Mouse (Mus musculus) CH12.LX (cell line): ENCODE measurements around the gene Sptb. TPM values are rescaled to one million over a fixed set of nuclear protein-coding genes. Genes with fewer than 3 reads are reported as not detected.

Experiments used
- DNase-seq: peaks from one replicate; pipeline ENCODE4 v3.0.0-alpha.2; 2013; ENCODE audit errors: extremely low read depth
- H3K27ac ChIP-seq: 2 replicates; pipeline ENCODE4 v1.5.1; 2012; ENCODE audit warnings: low read depth, mild to moderate bottlenecking, control low read depth, moderate library complexity; ENCODE audit not compliant: insufficient read depth
- H3K27me3 ChIP-seq: replicated peaks from 2 replicates; pipeline ENCODE3; 2012; ENCODE audit warnings: inconsistent platforms
- H3K36me3 ChIP-seq, 2 experiments: replicated peaks in 1 of 2; 2 replicates each; pipeline versions ENCODE3 to v1.6.1; 2012; ENCODE audit warnings: inconsistent platforms in 1 of 2, low read length in 1 of 2, mild to moderate bottlenecking in 1 of 2, mixed read lengths in 1 of 2, moderate library complexity in 1 of 2; ENCODE audit not compliant: control insufficient read depth in 1 of 2, insufficient read depth in 1 of 2
- H3K4me1 ChIP-seq, 2 experiments: 2 replicates each; pipeline ENCODE4 v1.6.1; 2012; ENCODE audit warnings: inconsistent platforms in 1 of 2, moderate library complexity in 1 of 2; ENCODE audit not compliant: insufficient read depth in 2 of 2, control insufficient read depth in 1 of 2
- H3K4me2 ChIP-seq: 2 replicates; pipeline ENCODE4 v1.6.1; 2012; ENCODE audit warnings: low read depth, mild to moderate bottlenecking, control low read depth; ENCODE audit not compliant: poor library complexity, insufficient read depth, severe bottlenecking
- H3K4me3 ChIP-seq, 3 experiments: fragments of 150-350 bp in 1 of 3; sonication (generic) in 1 of 3; replicated peaks in 1 of 3; 2 replicates each; pipeline versions ENCODE3 to v1.5.1; 2011 to 2012; ENCODE audit warnings: low read depth in 2 of 3, low read length in 2 of 3, mild to moderate bottlenecking in 2 of 3, moderate library complexity in 2 of 3, control low read depth in 1 of 3, improper control_type of control experiment in 1 of 3, inconsistent platforms in 1 of 3, mixed read lengths in 1 of 3; ENCODE audit not compliant: poor library complexity in 1 of 3
- H3K79me2 ChIP-seq: replicated peaks from 2 replicates; pipeline ENCODE4 v1.6.1; 2012; ENCODE audit warnings: mild to moderate bottlenecking, moderate library complexity; ENCODE audit not compliant: control insufficient read depth, poor library complexity, insufficient read depth, severe bottlenecking; ENCODE audit errors: extremely low read depth
- H3K9ac ChIP-seq: 2 replicates; pipeline ENCODE4 v1.6.1; 2012; ENCODE audit warnings: low read depth, mild to moderate bottlenecking, control low read depth, moderate library complexity; ENCODE audit not compliant: insufficient read depth
- H3K9me3 ChIP-seq: replicated peaks from 2 replicates; pipeline ENCODE3; 2012; ENCODE audit warnings: low read length, inconsistent platforms, mixed read lengths
- CHD2 ChIP-seq: IDR thresholded peaks from 2 replicates; pipeline ENCODE4 v1.6.1; 2011; ENCODE audit warnings: low read length, improper control_type of control experiment
- CTCF ChIP-seq, 2 experiments: IDR thresholded peaks in 1 of 2; conservative IDR thresholded peaks in 1 of 2; 2 replicates each; pipeline ENCODE4 v1.5.1; 2011 to 2012; ENCODE audit warnings: low read depth in 2 of 2, low read length in 2 of 2, improper control_type of control experiment in 1 of 2, inconsistent platforms in 1 of 2, mild to moderate bottlenecking in 1 of 2, moderate library complexity in 1 of 2
- E2F4 ChIP-seq: IDR thresholded peaks from 2 replicates; pipeline ENCODE4 v1.6.1; 2011; ENCODE audit warnings: low read depth, low read length, improper control_type of control experiment; ENCODE audit not compliant: insufficient replicate concordance
- ELF1 ChIP-seq: IDR thresholded peaks from 2 replicates; pipeline ENCODE4 v1.6.1; 2014; ENCODE audit warnings: low read depth, mild to moderate bottlenecking, inconsistent platforms, low read length, improper control_type of control experiment
- EP300 ChIP-seq: IDR thresholded peaks from 2 replicates; pipeline ENCODE4 v1.6.1; 2011; ENCODE audit warnings: low read length, improper control_type of control experiment
- ETS1 ChIP-seq: conservative IDR thresholded peaks from 2 replicates; pipeline ENCODE4 v1.6.1; 2012; ENCODE audit warnings: low read depth, mild to moderate bottlenecking, inconsistent platforms, low read length, improper control_type of control experiment, moderate library complexity
- GABPA ChIP-seq: IDR thresholded peaks from 2 replicates; pipeline ENCODE4 v1.6.1; 2012; ENCODE audit warnings: low read depth, low read length, improper control_type of control experiment, inconsistent platforms; ENCODE audit not compliant: insufficient replicate concordance
- HCFC1 ChIP-seq: IDR thresholded peaks from 2 replicates; pipeline ENCODE4 v1.6.1; 2012; ENCODE audit warnings: low read depth, mild to moderate bottlenecking, inconsistent platforms, low read length, improper control_type of control experiment
- IRF4 ChIP-seq: IDR thresholded peaks from 2 replicates; pipeline ENCODE4 v1.6.1; 2014; ENCODE audit warnings: low read depth, mild to moderate bottlenecking, inconsistent platforms, low read length, improper control_type of control experiment
- JUN ChIP-seq: IDR thresholded peaks from 2 replicates; pipeline ENCODE4 v1.6.1; 2011; ENCODE audit warnings: low read depth, mild to moderate bottlenecking, low read length, improper control_type of control experiment, moderate library complexity; ENCODE audit not compliant: insufficient read depth
- JUND ChIP-seq: conservative IDR thresholded peaks from 2 replicates; pipeline ENCODE4 v1.6.1; 2011; ENCODE audit warnings: low read depth, low read length, improper control_type of control experiment
- KAT2A ChIP-seq: IDR thresholded peaks from 2 replicates; pipeline ENCODE4 v1.6.1; 2012; ENCODE audit warnings: low read length, improper control_type of control experiment, inconsistent platforms; ENCODE audit not compliant: insufficient replicate concordance
- MAFK ChIP-seq: IDR thresholded peaks from 2 replicates; pipeline ENCODE4 v1.6.1; 2011; ENCODE audit warnings: low read length, improper control_type of control experiment; ENCODE audit not compliant: insufficient replicate concordance
- MEF2A ChIP-seq: IDR thresholded peaks from 2 replicates; pipeline ENCODE4 v1.6.1; 2014; ENCODE audit warnings: low read depth, mild to moderate bottlenecking, inconsistent platforms, low read length, improper control_type of control experiment, borderline replicate concordance
- NELFE ChIP-seq: IDR thresholded peaks from 2 replicates; pipeline ENCODE4 v1.6.1; 2011; ENCODE audit warnings: low read depth, low read length, improper control_type of control experiment
- NRF1 ChIP-seq: IDR thresholded peaks from 2 replicates; pipeline ENCODE4 v1.6.1; 2014; ENCODE audit warnings: low read depth, mild to moderate bottlenecking, inconsistent platforms, low read length, improper control_type of control experiment, moderate library complexity
- RAD21 ChIP-seq: IDR thresholded peaks from 2 replicates; pipeline ENCODE4 v1.6.1; 2011; ENCODE audit warnings: low read depth, mild to moderate bottlenecking, low read length, improper control_type of control experiment, moderate library complexity
- SMC3 ChIP-seq: IDR thresholded peaks from 2 replicates; pipeline ENCODE4 v1.6.1; 2011; ENCODE audit warnings: low read depth, low read length, improper control_type of control experiment
- TBP ChIP-seq: conservative IDR thresholded peaks from 2 replicates; pipeline ENCODE4 v1.6.1; 2011; ENCODE audit warnings: low read depth, low read length, improper control_type of control experiment
- TCF12 ChIP-seq: IDR thresholded peaks from 2 replicates; pipeline ENCODE4 v1.6.1; 2014; ENCODE audit warnings: low read depth, mild to moderate bottlenecking, inconsistent platforms, low read length, improper control_type of control experiment
- UBTF ChIP-seq: IDR thresholded peaks from 2 replicates; pipeline ENCODE4 v1.6.1; 2012; ENCODE audit warnings: low read depth, mild to moderate bottlenecking, inconsistent platforms, low read length, improper control_type of control experiment, moderate library complexity
- ZC3H11A ChIP-seq: IDR thresholded peaks from 2 replicates; pipeline ENCODE4 v1.6.1; 2012; ENCODE audit warnings: low read depth, mild to moderate bottlenecking, inconsistent platforms, low read length, improper control_type of control experiment
- ZKSCAN1 ChIP-seq: IDR thresholded peaks from 2 replicates; pipeline ENCODE4 v1.6.1; 2012; ENCODE audit warnings: low read depth, inconsistent platforms, low read length, improper control_type of control experiment, borderline replicate concordance
- dilution Hi-C: fragments of 300-500 bp; cut with MboI; formaldehyde crosslinking; loops from 2 replicates; pipeline ENCODE4 v1.14.3; 2020; ENCODE audit warnings: low sequenced_read_pairs; ENCODE audit not compliant: extremely low pct_unique_long_range_greater_than_20kb, extremely low pct_ligation_motif_present
- in situ Hi-C: fragments of 300-500 bp; cut with MboI; formaldehyde crosslinking; loops from 3 replicates; pipeline ENCODE4 v1.14.3; 2019; ENCODE audit warnings: low sequenced_read_pairs, low pct_ligation_motif_present, low pct_unique_long_range_greater_than_20kb, mixed read lengths
- polyA plus RNA-seq: library from polyadenylated mRNA; unstranded; fragments of >175 nt; gene quantifications from 2 replicates; pipeline ENCODE4 v1.2.1, GENCODE M21; 2012; ENCODE audit warnings: low read depth; ENCODE audit not compliant: insufficient read length
- total RNA-seq, 2 experiments: library from RNA; depleted of rRNA; stranded (reverse); fragments of 300-350 nt in 1 of 2; fragments of >200 nt in 1 of 2; gene quantifications; 2 replicates each; pipeline ENCODE4 v1.2.3; 2012 to 2014

The Sptb gene
- total and polyA plus RNA-seq, 3 experiments = 0.03 to 0.04 (median 0.04) TPM

DNA sequence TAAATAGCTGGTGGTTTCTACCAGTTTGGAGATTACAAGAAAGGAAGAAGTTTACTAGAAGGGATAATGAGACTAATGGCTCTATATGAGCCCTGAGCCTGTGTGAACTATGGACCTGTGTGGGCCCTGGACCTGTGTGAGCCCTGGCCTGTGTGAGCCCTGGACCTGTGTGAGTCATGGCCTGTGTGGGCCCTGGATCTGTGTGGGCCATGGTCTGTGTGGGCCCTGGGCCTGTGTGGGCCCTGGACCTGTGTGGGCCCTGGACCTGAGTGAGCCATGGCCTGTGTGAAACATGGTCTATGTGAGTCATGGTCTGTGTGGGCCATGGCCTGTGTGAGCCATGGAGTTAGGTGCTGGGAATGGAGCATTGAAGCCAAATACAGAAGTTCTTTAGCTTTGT lies 28.4 kb downstream of the Sptb start:
- Histone ChIP-seq H3K9ac (no peak overlapping the region), H3K9me3 (no peaks in the 10 kb centered on the region), H3K4me2 (no peak overlapping the region), H3K27me3 (peaks cover 1% of the 10 kb centered on the region), H3K4me1 (peaks cover 0 to 4% of the 10 kb centered on the region in 2 experiments; a peak in 2 of 4 replicates), H3K36me3 (no peaks in the 10 kb centered on the region), H3K79me2 (no peaks in the 10 kb centered on the region), H3K4me3 (no peak overlapping the region), H3K27ac (no peak overlapping the region)
- in situ Hi-C loops = no loop called here
- dilution Hi-C loops = no loop called here
- no peak for DNase-seq
- no peak for TF ChIP-seq ZKSCAN1
- TF ChIP-seq ETS1 = no peak
- no peak for TF ChIP-seq JUND
- no peak for TF ChIP-seq GABPA
- no peak for TF ChIP-seq JUN
- no peak for TF ChIP-seq E2F4

DNA sequence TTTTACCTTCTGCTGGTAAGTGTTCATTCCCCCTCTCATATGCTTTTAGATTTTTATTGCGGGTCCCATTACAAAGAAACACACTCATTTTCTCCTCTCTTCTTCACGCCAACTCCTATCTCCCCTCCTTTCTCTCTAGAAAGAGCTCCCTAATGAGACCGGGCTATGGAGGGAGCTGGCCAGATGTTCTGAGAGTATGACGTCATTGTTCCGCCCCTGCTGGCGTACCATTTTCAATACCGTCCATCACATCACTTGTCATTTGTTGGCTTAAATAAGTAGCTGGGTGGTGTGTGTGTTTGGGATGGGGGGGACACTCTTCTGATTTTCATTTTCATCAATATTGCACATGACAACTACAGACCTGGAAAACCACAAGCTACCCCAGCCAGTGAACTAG lies 33.3 kb downstream of the Sptb start:
- in situ Hi-C loops = no loop called here

DNA sequence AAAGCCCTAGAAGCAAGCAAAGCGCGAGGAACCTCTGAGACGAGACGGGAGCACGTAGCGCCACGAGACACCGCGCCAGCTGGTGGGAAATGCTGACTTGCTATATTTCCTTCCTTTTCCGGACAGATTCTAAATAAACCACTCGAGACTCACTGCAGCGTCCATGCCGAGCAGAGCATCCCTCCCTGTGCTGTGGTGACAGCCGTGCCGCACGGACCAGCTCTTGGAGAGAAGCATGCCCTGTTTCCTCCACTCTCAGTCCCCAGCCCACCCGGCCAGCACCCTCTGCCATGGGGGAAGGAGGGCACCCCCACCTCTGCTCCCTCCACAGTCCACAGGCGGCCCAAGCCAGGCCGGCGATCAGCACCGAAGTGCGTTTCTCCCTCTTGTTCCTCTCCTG lies 33.9 kb downstream of the Sptb start:
- in situ Hi-C loops (no loop called here), dilution Hi-C loops (no loop called here)
- Histone ChIP-seq H3K4me2 (no peak overlapping the region), H3K4me1 (peaks cover 2 to 5% of the 10 kb centered on the region in 2 experiments; a peak in 2 of 4 replicates), H3K36me3 (no peaks in the 10 kb centered on the region), H3K9ac (no peak overlapping the region), H3K27me3 (no peaks in the 10 kb centered on the region), H3K27ac (no peak overlapping the region), H3K4me3 (no peak overlapping the region), H3K9me3 (no peaks in the 10 kb centered on the region), H3K79me2 (no peaks in the 10 kb centered on the region)
- no peak for DNase-seq
- TF ChIP-seq ZC3H11A = no peak
- no peak for TF ChIP-seq CTCF (conservative IDR thresholded peaks at IDR 0.05 in 1 of 2, IDR thresholded peaks at IDR 0.05 in 1 of 2; ENCODE audit: low read depth in 2 of 2, low read length in 2 of 2)
- TF ChIP-seq TCF12 = no peak
- TF ChIP-seq MEF2A = no peak
- no peak for TF ChIP-seq EP300
- TF ChIP-seq SMC3 = no peak
- TF ChIP-seq UBTF = no peak
- no peak for TF ChIP-seq NRF1
- TF ChIP-seq CHD2 = no peak
- no peak for TF ChIP-seq HCFC1
- no peak for TF ChIP-seq JUN
- TF ChIP-seq E2F4 = no peak
- TF ChIP-seq ETS1 = no peak
- no peak for TF ChIP-seq KAT2A
- no peak for TF ChIP-seq ELF1

More for the DNA sequence above, 33.3 kb downstream of the Sptb start:
- no peak overlapping the region for H3K4me3 ChIP-seq
- dilution Hi-C loops = no loop called here
- peak overlapping the region; percentile 3; the same call in 1 of the 2 replicates for H3K4me2 ChIP-seq
- no peak overlapping the region for H3K27ac ChIP-seq
- peak; percentile 24 for DNase-seq
- H3K4me1 ChIP-seq = peaks cover 2 to 5% of the 10 kb centered on the region in 2 experiments; a peak in 2 of 4 replicates
- no peaks in the 10 kb centered on the region for H3K79me2 ChIP-seq
- no peak overlapping the region for H3K9ac ChIP-seq
- no peaks in the 10 kb centered on the region for H3K27me3 ChIP-seq
- TF ChIP-seq EP300 = no peak
- peak; percentile 25; the same call in 1 of the 2 replicates for TF ChIP-seq TCF12
- no peak for TF ChIP-seq RAD21
- no peak for TF ChIP-seq SMC3
- no peak for TF ChIP-seq ZC3H11A
- 0 out of 2 replicates have a peak, but pooled peaks have one; percentile 17 for TF ChIP-seq IRF4
- peak; percentile 87 for TF ChIP-seq JUN
- no peak for TF ChIP-seq MAFK
- TF ChIP-seq TBP = no peak
- no peak for TF ChIP-seq NELFE
- peak; percentile 88 for TF ChIP-seq JUND
- TF ChIP-seq KAT2A = no peak
- TF ChIP-seq, all 38 proteins: peak for 4
- H3K9me3 ChIP-seq = no peaks in the 10 kb centered on the region
- H3K36me3 ChIP-seq = no peaks in the 10 kb centered on the region
